Mouse (Mus musculus) right cerebral cortex, adult 2 months (tissue): ENCODE results near the gene Gm20877.
"Not testable (repeated sequence)": the region's sequence is repeated elsewhere in the genome, so short reads cannot be mapped to it uniquely, and the experiment has no call there.

Source experiments
- DNase-seq, 2 experiments: peaks; one replicate each; pipeline ENCODE4 v3.0.0; 2021 to 2022; ENCODE audit warnings: low spot score in 2 of 2

Gm20877 gene

GRCm38 (mm10) chrY:17093573-17093972, at the start of gene Gm20877:
Gene Gm20877, plus strand, starts transcription at chrY:17093873.
- DNase-seq: not testable (repeated sequence)
